28 mouse cellular contexts compared by ENCODE assay signal in the genomic region with DNA sequence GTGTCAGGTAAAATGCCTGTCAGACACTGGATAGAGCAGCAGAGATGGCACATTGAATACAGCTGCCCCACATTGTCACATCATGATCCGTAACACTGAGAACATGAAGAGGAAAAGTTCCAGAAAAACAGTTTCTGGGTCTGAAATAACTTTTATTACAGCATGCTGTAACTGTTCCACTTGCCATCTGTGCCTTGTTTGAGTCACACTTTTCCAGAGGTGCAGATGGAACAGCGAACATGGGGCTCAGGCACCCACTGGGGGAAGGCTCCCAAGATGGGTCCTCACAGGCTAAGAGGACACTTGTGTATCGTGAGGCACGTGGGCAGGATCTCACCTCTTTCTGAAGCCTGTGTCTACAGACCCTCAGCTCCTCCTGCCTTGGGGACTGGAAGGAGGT. TPM values are rescaled to one million over a fixed set of nuclear protein-coding genes. Genes with fewer than 3 reads are reported as not detected.
DNase-seq lines count a peak whose midpoint lies in the region; ATAC-seq and TF ChIP-seq lines count a peak whose summit lies in the region.
"Had no signal": no experiment of that assay in that cellular context is flagged by ENCODE, and none has a peak within 500 bp of the region (broad histone marks: within the 10 kb centered on the region; RNA-seq: fewer than 3 reads in every experiment).

No protein-coding gene starts in this region.

- no peak for TF ChIP-seq CTCF in layer of hippocampus, adult 2 months (conservative IDR thresholded peaks at IDR 0.05)

- peak; percentile 41 to 67 for DNase-seq in frontal cortex, adult 2 months (ENCODE audit: extremely low spot score in 1 of 2, low spot score in 1 of 2)
- no peak for DNase-seq in frontal cortex, postnatal 10 days (ENCODE audit: low spot score in 2 of 2)
- DNase-seq in layer of hippocampus, adult 2 months (ENCODE audit: low spot score in 2 of 2), result peak in 1 of 2 experiments; percentile 51
- no peak for DNase-seq in layer of hippocampus, adult 11-12 months (ENCODE audit: low spot score)
- DNase-seq in left cerebral cortex, postnatal 14 days (ENCODE audit: low spot score in 2 of 2), result peak; percentile 30 to 70
- DNase-seq in left cerebral cortex, postnatal 4 days, result no peak
- DNase-seq in left cerebral cortex, postnatal 25 days (ENCODE audit: low spot score in 2 of 2), result peak; percentile 39 to 75
- DNase-seq: adrenal gland, postnatal 10 days; cerebellum, adult 11-12 months; cerebellum, adult 9-11 months; lung, embryonic 14.5 days; lung, postnatal 14 days; thymus, postnatal 14 days had no signal

- H3K4me3 ChIP-seq in layer of hippocampus, adult 2 months, result no peak overlapping the region
- H3K4me3 ChIP-seq: embryonic facial prominence, embryonic 13.5 days; forebrain, embryonic 10.5 days; forebrain, embryonic 15.5 days; heart, embryonic 10.5 days; heart, embryonic 15.5 days; intestine, embryonic 15.5 days; limb, embryonic 12.5 days; liver, embryonic 15.5 days; midbrain, embryonic 10.5 days; midbrain, embryonic 15.5 days; neural tube, embryonic 15.5 days; stomach, embryonic 15.5 days had no signal

- no peak for ATAC-seq in megakaryocyte-erythroid progenitor cell, adult 5-6 weeks (replicated peaks; ENCODE audit: low FRiP score, low TSS enrichment, poor library complexity, severe bottlenecking)
- ATAC-seq: forebrain, embryonic 15.5 days; hindbrain, embryonic 16.5 days; intestine, embryonic 15.5 days; midbrain, embryonic 15.5 days; Patski had no signal

- peak overlapping the region; percentile 39 for H3K27ac ChIP-seq in layer of hippocampus, adult 2 months
- H3K27ac ChIP-seq: embryonic facial prominence, embryonic 13.5 days; forebrain, embryonic 10.5 days; forebrain, embryonic 15.5 days; heart, embryonic 10.5 days; heart, embryonic 15.5 days; intestine, embryonic 15.5 days; limb, embryonic 12.5 days; liver, embryonic 15.5 days; midbrain, embryonic 10.5 days; midbrain, embryonic 15.5 days; neural tube, embryonic 15.5 days; stomach, embryonic 15.5 days had no signal

- intact Hi-C loops in left cerebral cortex, postnatal 14 days (cut with DNase I), result no loop called here
- intact Hi-C loops in left cerebral cortex, postnatal 4 days (cut with DNase I), result loop anchor here (10.0 kb wide), 2 partner anchors 98 to 188 kb away; no protein-coding TSS in a partner anchor
- intact Hi-C loops in left cerebral cortex, postnatal 25 days (cut with DNase I), result loop anchor here (1.0 to 2.0 kb wide), 2 partner anchors 38 to 44 kb away; a partner anchor contains a TSS

RNA-seq across cellular contexts. Expression of a gene that starts 43.9 kb away (rescaled TPM):
- polyA plus RNA-seq in frontal cortex, adult 2 months (2012; rRNA removed), result 10.3 and 18.3 TPM in 2 replicates
- 10 to 100 TPM in 1 of 2 experiments, 1 to 10 TPM in 1; 9.1 to 17.4 TPM for total RNA-seq in layer of hippocampus, adult 2 months (2021)
- total RNA-seq in left cerebral cortex, postnatal 14 days (2021), result 10 to 100 TPM; 16.6 to 21.2 TPM
- 10 to 100 TPM; 13.1 to 15.1 TPM for total RNA-seq in left cerebral cortex, postnatal 4 days (2021)
- total RNA-seq in left cerebral cortex, postnatal 25 days (2021), result 10 to 100 TPM; 13.6 to 18.2 TPM
- 4.0 and 4.4 TPM in 2 replicates for total RNA-seq in megakaryocyte-erythroid progenitor cell, adult 5-6 weeks (2014; fragmentation: Nextera tagmentation)
- total RNA-seq in megakaryocyte-erythroid progenitor cell, adult 5-6 weeks (2017), result 2.3 and 5.1 TPM in 2 replicates

RNA-seq across cellular contexts. Expression of a gene that starts 57.7 kb away (rescaled TPM):
- polyA plus RNA-seq in frontal cortex, adult 2 months (2012; rRNA removed), result 3.7 and 6.4 TPM in 2 replicates
- total RNA-seq in layer of hippocampus, adult 2 months (2021), result 1 to 10 TPM; 6.7 to 7.9 TPM
- 1 to 10 TPM; 5.1 to 8.7 TPM for total RNA-seq in left cerebral cortex, postnatal 14 days (2021)
- 10 to 100 TPM; 18.5 to 19.4 TPM for total RNA-seq in left cerebral cortex, postnatal 4 days (2021)
- 1 to 10 TPM; 6.1 to 7.0 TPM for total RNA-seq in left cerebral cortex, postnatal 25 days (2021)
- 6.8 and 12.5 TPM in 2 replicates for total RNA-seq in megakaryocyte-erythroid progenitor cell, adult 5-6 weeks (2014; fragmentation: Nextera tagmentation)
- 7.4 and 11.2 TPM in 2 replicates for total RNA-seq in megakaryocyte-erythroid progenitor cell, adult 5-6 weeks (2017)

RNA-seq across cellular contexts. Expression of a gene that starts 58.5 kb away (rescaled TPM):
- 76.1 and 81.8 TPM in 2 replicates for polyA plus RNA-seq in frontal cortex, adult 2 months (2012; rRNA removed)
- 10 to 100 TPM; 69.7 to 75.1 TPM for total RNA-seq in layer of hippocampus, adult 2 months (2021)
- total RNA-seq in left cerebral cortex, postnatal 14 days (2021), result 10 to 100 TPM; 63.3 to 69.5 TPM
- total RNA-seq in left cerebral cortex, postnatal 4 days (2021), result 10 to 100 TPM; 83.1 to 87.6 TPM
- 10 to 100 TPM; 59.9 to 72.1 TPM for total RNA-seq in left cerebral cortex, postnatal 25 days (2021)
- 83.6 and 114 TPM in 2 replicates for total RNA-seq in megakaryocyte-erythroid progenitor cell, adult 5-6 weeks (2014; fragmentation: Nextera tagmentation)
- total RNA-seq in megakaryocyte-erythroid progenitor cell, adult 5-6 weeks (2017), result 28.8 and 37.5 TPM in 2 replicates

Comparison
In these comparisons a context has a peak if more than half of its experiments do, and no peak if none do; other contexts are left out.
1. DNase-seq: peak in frontal cortex, adult 2 months (2 of 2), left cerebral cortex, postnatal 14 days (2 of 2) and left cerebral cortex, postnatal 25 days (2 of 2); none in frontal cortex, postnatal 10 days (0 of 2), layer of hippocampus, adult 11-12 months (single experiment) and left cerebral cortex, postnatal 4 days (single experiment).